Mouse (Mus musculus) CH12.LX (cell line): ENCODE data around the gene Crip3. TPM values are rescaled to one million over a fixed set of nuclear protein-coding genes. Genes with fewer than 3 reads are reported as not detected.

Experiments
- DNase-seq: peaks from one replicate; pipeline ENCODE4 v3.0.0-alpha.2; 2013; ENCODE audit errors: extremely low read depth
- H3K27ac ChIP-seq: 2 replicates; pipeline ENCODE4 v1.5.1; 2012; ENCODE audit warnings: low read depth, mild to moderate bottlenecking, control low read depth, moderate library complexity; ENCODE audit not compliant: insufficient read depth
- H3K27me3 ChIP-seq: replicated peaks from 2 replicates; pipeline ENCODE3; 2012; ENCODE audit warnings: inconsistent platforms
- H3K36me3 ChIP-seq, 2 experiments: replicated peaks in 1 of 2; 2 replicates each; pipeline versions ENCODE3 to v1.6.1; 2012; ENCODE audit warnings: inconsistent platforms in 1 of 2, low read length in 1 of 2, mild to moderate bottlenecking in 1 of 2, mixed read lengths in 1 of 2, moderate library complexity in 1 of 2; ENCODE audit not compliant: control insufficient read depth in 1 of 2, insufficient read depth in 1 of 2
- H3K4me1 ChIP-seq, 2 experiments: 2 replicates each; pipeline ENCODE4 v1.6.1; 2012; ENCODE audit warnings: inconsistent platforms in 1 of 2, moderate library complexity in 1 of 2; ENCODE audit not compliant: insufficient read depth in 2 of 2, control insufficient read depth in 1 of 2
- H3K4me2 ChIP-seq: 2 replicates; pipeline ENCODE4 v1.6.1; 2012; ENCODE audit warnings: low read depth, mild to moderate bottlenecking, control low read depth; ENCODE audit not compliant: poor library complexity, insufficient read depth, severe bottlenecking
- H3K4me3 ChIP-seq, 3 experiments: fragments of 150-350 bp in 1 of 3; sonication (generic) in 1 of 3; replicated peaks in 1 of 3; 2 replicates each; pipeline versions ENCODE3 to v1.5.1; 2011 to 2012; ENCODE audit warnings: low read depth in 2 of 3, low read length in 2 of 3, mild to moderate bottlenecking in 2 of 3, moderate library complexity in 2 of 3, control low read depth in 1 of 3, improper control_type of control experiment in 1 of 3, inconsistent platforms in 1 of 3, mixed read lengths in 1 of 3; ENCODE audit not compliant: poor library complexity in 1 of 3
- H3K79me2 ChIP-seq: replicated peaks from 2 replicates; pipeline ENCODE4 v1.6.1; 2012; ENCODE audit warnings: mild to moderate bottlenecking, moderate library complexity; ENCODE audit not compliant: control insufficient read depth, poor library complexity, insufficient read depth, severe bottlenecking; ENCODE audit errors: extremely low read depth
- H3K9ac ChIP-seq: 2 replicates; pipeline ENCODE4 v1.6.1; 2012; ENCODE audit warnings: low read depth, mild to moderate bottlenecking, control low read depth, moderate library complexity; ENCODE audit not compliant: insufficient read depth
- H3K9me3 ChIP-seq: replicated peaks from 2 replicates; pipeline ENCODE3; 2012; ENCODE audit warnings: low read length, inconsistent platforms, mixed read lengths
- BHLHE40 ChIP-seq: IDR thresholded peaks from 2 replicates; pipeline ENCODE4 v1.6.1; 2011; ENCODE audit warnings: mild to moderate bottlenecking, low read depth, low read length, improper control_type of control experiment
- CHD1 ChIP-seq: IDR thresholded peaks from 2 replicates; pipeline ENCODE4 v1.6.1; 2012; ENCODE audit warnings: low read depth, low read length, improper control_type of control experiment, inconsistent platforms
- CHD2 ChIP-seq: IDR thresholded peaks from 2 replicates; pipeline ENCODE4 v1.6.1; 2011; ENCODE audit warnings: low read length, improper control_type of control experiment
- E2F4 ChIP-seq: IDR thresholded peaks from 2 replicates; pipeline ENCODE4 v1.6.1; 2011; ENCODE audit warnings: low read depth, low read length, improper control_type of control experiment; ENCODE audit not compliant: insufficient replicate concordance
- EP300 ChIP-seq: IDR thresholded peaks from 2 replicates; pipeline ENCODE4 v1.6.1; 2011; ENCODE audit warnings: low read length, improper control_type of control experiment
- ETS1 ChIP-seq: conservative IDR thresholded peaks from 2 replicates; pipeline ENCODE4 v1.6.1; 2012; ENCODE audit warnings: low read depth, mild to moderate bottlenecking, inconsistent platforms, low read length, improper control_type of control experiment, moderate library complexity
- HCFC1 ChIP-seq: IDR thresholded peaks from 2 replicates; pipeline ENCODE4 v1.6.1; 2012; ENCODE audit warnings: low read depth, mild to moderate bottlenecking, inconsistent platforms, low read length, improper control_type of control experiment
- IRF4 ChIP-seq: IDR thresholded peaks from 2 replicates; pipeline ENCODE4 v1.6.1; 2014; ENCODE audit warnings: low read depth, mild to moderate bottlenecking, inconsistent platforms, low read length, improper control_type of control experiment
- JUN ChIP-seq: IDR thresholded peaks from 2 replicates; pipeline ENCODE4 v1.6.1; 2011; ENCODE audit warnings: low read depth, mild to moderate bottlenecking, low read length, improper control_type of control experiment, moderate library complexity; ENCODE audit not compliant: insufficient read depth
- JUND ChIP-seq: conservative IDR thresholded peaks from 2 replicates; pipeline ENCODE4 v1.6.1; 2011; ENCODE audit warnings: low read depth, low read length, improper control_type of control experiment
- MAFK ChIP-seq: IDR thresholded peaks from 2 replicates; pipeline ENCODE4 v1.6.1; 2011; ENCODE audit warnings: low read length, improper control_type of control experiment; ENCODE audit not compliant: insufficient replicate concordance
- MAZ ChIP-seq: IDR thresholded peaks from 2 replicates; pipeline ENCODE4 v1.6.1; 2012; ENCODE audit warnings: low read depth, mild to moderate bottlenecking, inconsistent platforms, low read length, improper control_type of control experiment, moderate library complexity
- MYC ChIP-seq: IDR thresholded peaks from 2 replicates; pipeline ENCODE4 v1.6.1; 2011; ENCODE audit warnings: low read depth, mild to moderate bottlenecking, improper control_type of control experiment, low read length
- NELFE ChIP-seq: IDR thresholded peaks from 2 replicates; pipeline ENCODE4 v1.6.1; 2011; ENCODE audit warnings: low read depth, low read length, improper control_type of control experiment
- NRF1 ChIP-seq: IDR thresholded peaks from 2 replicates; pipeline ENCODE4 v1.6.1; 2014; ENCODE audit warnings: low read depth, mild to moderate bottlenecking, inconsistent platforms, low read length, improper control_type of control experiment, moderate library complexity
- PAX5 ChIP-seq: IDR thresholded peaks from 2 replicates; pipeline ENCODE4 v1.6.1; 2012; ENCODE audit warnings: low read length, inconsistent platforms, mixed read lengths
- POLR2A ChIP-seq: IDR thresholded peaks from 2 replicates; pipeline ENCODE4 v1.6.1; 2011; ENCODE audit warnings: low read depth, mild to moderate bottlenecking, improper control_type of control experiment, low read length
- POLR2AphosphoS2 ChIP-seq: IDR thresholded peaks from 2 replicates; pipeline ENCODE4 v1.6.1; 2011; ENCODE audit warnings: low read depth, low read length, improper control_type of control experiment
- SIN3A ChIP-seq: IDR thresholded peaks from 2 replicates; pipeline ENCODE4 v1.6.1; 2012; ENCODE audit warnings: low read length, improper control_type of control experiment, inconsistent platforms
- SMC3 ChIP-seq: IDR thresholded peaks from 2 replicates; pipeline ENCODE4 v1.6.1; 2011; ENCODE audit warnings: low read depth, low read length, improper control_type of control experiment
- TCF12 ChIP-seq: IDR thresholded peaks from 2 replicates; pipeline ENCODE4 v1.6.1; 2014; ENCODE audit warnings: low read depth, mild to moderate bottlenecking, inconsistent platforms, low read length, improper control_type of control experiment
- UBTF ChIP-seq: IDR thresholded peaks from 2 replicates; pipeline ENCODE4 v1.6.1; 2012; ENCODE audit warnings: low read depth, mild to moderate bottlenecking, inconsistent platforms, low read length, improper control_type of control experiment, moderate library complexity
- USF1 ChIP-seq: IDR thresholded peaks from 2 replicates; pipeline ENCODE4 v1.6.1; 2014; ENCODE audit warnings: low read depth, mild to moderate bottlenecking, inconsistent platforms, low read length, improper control_type of control experiment
- USF2 ChIP-seq: conservative IDR thresholded peaks from 2 replicates; pipeline ENCODE4 v1.6.1; 2011; ENCODE audit warnings: low read depth, low read length, improper control_type of control experiment
- ZC3H11A ChIP-seq: IDR thresholded peaks from 2 replicates; pipeline ENCODE4 v1.6.1; 2012; ENCODE audit warnings: low read depth, mild to moderate bottlenecking, inconsistent platforms, low read length, improper control_type of control experiment
- ZKSCAN1 ChIP-seq: IDR thresholded peaks from 2 replicates; pipeline ENCODE4 v1.6.1; 2012; ENCODE audit warnings: low read depth, inconsistent platforms, low read length, improper control_type of control experiment, borderline replicate concordance
- ZNF384 ChIP-seq: IDR thresholded peaks from 2 replicates; pipeline ENCODE4 v1.6.1; 2012; ENCODE audit warnings: low read depth, low read length, improper control_type of control experiment, inconsistent platforms
- dilution Hi-C: fragments of 300-500 bp; cut with MboI; formaldehyde crosslinking; loops from 2 replicates; pipeline ENCODE4 v1.14.3; 2020; ENCODE audit warnings: low sequenced_read_pairs; ENCODE audit not compliant: extremely low pct_unique_long_range_greater_than_20kb, extremely low pct_ligation_motif_present
- in situ Hi-C: fragments of 300-500 bp; cut with MboI; formaldehyde crosslinking; loops from 3 replicates; pipeline ENCODE4 v1.14.3; 2019; ENCODE audit warnings: low sequenced_read_pairs, low pct_ligation_motif_present, low pct_unique_long_range_greater_than_20kb, mixed read lengths
- polyA plus RNA-seq: library from polyadenylated mRNA; unstranded; fragments of >175 nt; gene quantifications from 2 replicates; pipeline ENCODE4 v1.2.1, GENCODE M21; 2012; ENCODE audit warnings: low read depth; ENCODE audit not compliant: insufficient read length
- total RNA-seq, 2 experiments: library from RNA; depleted of rRNA; stranded (reverse); fragments of 300-350 nt in 1 of 2; fragments of >200 nt in 1 of 2; gene quantifications; 2 replicates each; pipeline ENCODE4 v1.2.3; 2012 to 2014

Crip3 gene
- total and polyA plus RNA-seq, 3 experiments: not detected

GRCm38 (mm10) chr17:46439176-46439575, 10.4 kb downstream of the Crip3 start:
- TF ChIP-seq IRF4: no peak
- TF ChIP-seq BHLHE40: no peak
- no peak for TF ChIP-seq MYC
- no peak for TF ChIP-seq SMC3
- no peak for TF ChIP-seq MAZ
- TF ChIP-seq USF2: no peak
- TF ChIP-seq CHD1: no peak
- TF ChIP-seq USF1: no peak
- TF ChIP-seq NELFE: no peak
- no peak for TF ChIP-seq SIN3A
- no peak for TF ChIP-seq JUND
- no peak for TF ChIP-seq ZNF384
- TF ChIP-seq JUN: no peak
- TF ChIP-seq POLR2A: no peak
- TF ChIP-seq ZKSCAN1: no peak
- no peak for TF ChIP-seq POLR2AphosphoS2
- TF ChIP-seq NRF1: no peak
- TF ChIP-seq UBTF: no peak
- no peak for TF ChIP-seq PAX5
- dilution Hi-C loops: no loop called here
- no peaks in the 10 kb centered on the region for H3K9me3 ChIP-seq
- in situ Hi-C loops: no loop called here
- H3K36me3 ChIP-seq: no peaks in the 10 kb centered on the region
- H3K4me2 ChIP-seq: no peak overlapping the region
- H3K27ac ChIP-seq: no peak overlapping the region
- no peak overlapping the region for H3K4me3 ChIP-seq
- no peak overlapping the region for H3K9ac ChIP-seq
- H3K79me2 ChIP-seq: no peaks in the 10 kb centered on the region
- DNase-seq: no peak
- H3K4me1 ChIP-seq: no peaks in the 10 kb centered on the region
- H3K27me3 ChIP-seq: peaks cover 46% of the 10 kb centered on the region

DNA sequence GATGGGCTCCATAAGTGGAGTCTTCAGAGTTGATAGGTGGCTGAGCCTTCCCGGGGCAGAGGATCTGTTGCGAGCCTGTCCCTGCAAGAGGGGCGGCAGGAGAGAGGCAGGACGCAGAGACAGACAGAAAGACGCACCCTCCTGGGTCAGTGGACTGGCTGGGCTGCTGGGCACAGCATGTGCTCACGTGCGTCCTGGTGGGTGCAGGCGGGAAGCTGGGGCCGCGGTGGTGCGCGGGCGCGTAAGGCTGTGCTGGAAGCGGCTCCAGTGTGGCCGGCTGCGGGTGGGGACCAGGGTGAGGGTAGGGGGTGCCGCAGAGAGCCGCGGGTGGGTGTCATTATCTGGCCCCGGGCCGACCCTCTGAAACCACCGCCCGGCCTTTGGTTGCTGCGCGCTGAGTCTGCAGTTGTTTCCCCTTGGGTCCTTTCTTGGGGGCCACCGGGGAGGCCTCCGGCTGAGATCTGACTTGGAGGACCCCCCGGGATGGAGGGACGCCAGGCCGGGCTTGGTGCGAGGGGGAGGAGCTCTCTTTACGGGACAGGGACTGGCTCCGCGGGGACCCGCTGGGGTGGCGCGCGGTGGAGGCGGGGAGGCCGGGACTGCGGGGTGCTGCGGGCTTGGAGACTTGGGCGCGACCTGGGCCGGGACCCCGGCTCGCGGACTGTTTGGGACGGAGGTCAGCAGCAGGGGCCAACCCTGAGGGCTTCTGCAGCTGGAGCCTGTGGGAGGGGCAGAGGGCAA, 16.3 kb downstream of the Crip3 start:
- dilution Hi-C loops (no loop called here), in situ Hi-C loops (no loop called here)
- H3K9ac ChIP-seq: no peak overlapping the region
- no peak overlapping the region for H3K4me3 ChIP-seq
- DNase-seq: no peak
- no peaks in the 10 kb centered on the region for H3K79me2 ChIP-seq
- no peak overlapping the region for H3K27ac ChIP-seq
- H3K4me1 ChIP-seq: no peaks in the 10 kb centered on the region
- TF ChIP-seq CHD1 (no peak), NELFE (no peak), HCFC1 (no peak), MAZ (no peak), PAX5 (no peak), POLR2A (no peak), E2F4 (no peak), ZC3H11A (no peak), UBTF (no peak), ETS1 (no peak), MAFK (no peak), CHD2 (no peak), TCF12 (no peak), USF1 (no peak), EP300 (no peak)
- H3K27me3 ChIP-seq: peaks cover 86% of the 10 kb centered on the region
- no peak overlapping the region for H3K4me2 ChIP-seq
- H3K36me3 ChIP-seq: no peaks in the 10 kb centered on the region
- no peaks in the 10 kb centered on the region for H3K9me3 ChIP-seq
